Mouse (Mus musculus): ENCODE results near the gene Gucd1. TPM values are rescaled to one million over a fixed set of nuclear protein-coding genes. Genes with fewer than 3 reads are reported as not detected.

Gene Gucd1
- total RNA-seq, 1 experiment: 11.5 TPM

DNA sequence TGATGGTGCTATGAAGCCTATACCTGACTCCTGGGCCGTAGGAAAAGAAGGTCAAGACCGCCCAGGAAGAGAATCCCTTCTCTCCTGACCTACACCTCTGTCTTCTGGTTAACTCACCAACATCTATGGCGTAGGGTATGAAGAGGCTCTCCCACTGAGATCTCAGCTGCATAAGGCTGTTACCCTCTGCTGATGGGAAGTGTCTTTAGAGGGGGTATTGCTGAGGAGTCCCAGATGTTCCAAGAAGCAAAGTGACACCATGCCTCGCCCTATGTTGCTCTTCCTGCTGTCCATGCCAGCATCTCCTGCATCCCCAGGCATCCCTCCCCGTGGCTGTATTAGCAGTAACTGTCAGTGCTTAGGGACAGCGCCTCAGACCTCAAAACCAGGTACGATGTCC, 178.4 kb downstream of the Gucd1 start:
- Histone ChIP-seq H3K36me3 (ENCODE audit: control insufficient read depth, insufficient read depth, low read length, poor library complexity, severe bottlenecking) (no peaks in the 10 kb centered on the region), H3K4me3 (ENCODE audit: insufficient read depth in 1 of 2, low read depth in 1 of 2, low read length in 2 of 2, poor library complexity in 1 of 2, severe bottlenecking in 1 of 2) (no peak overlapping the region), H3K4me1 (ENCODE audit: control insufficient read depth in 2 of 2, insufficient read depth in 2 of 2, low read length in 2 of 2, poor library complexity in 1 of 2) (no peaks in the 10 kb centered on the region), H3K9me3 (ENCODE audit: control insufficient read depth, insufficient read depth, low read depth, low read length) (no peaks in the 10 kb centered on the region), H3K9ac (ENCODE audit: insufficient read depth, low read depth, low read length, poor library complexity, severe bottlenecking) (no peak overlapping the region), H3K27ac (ENCODE audit: insufficient read depth, low read depth, low read length, poor library complexity, severe bottlenecking) (no peak overlapping the region)
- no peak for DNase-seq (ENCODE audit: low read depth, low spot score)
- TF ChIP-seq ZNF384 (IDR thresholded peaks at IDR 0.05; ENCODE audit: low read depth, low read length): no peak
- TF ChIP-seq ZC3H11A (IDR thresholded peaks at IDR 0.05; ENCODE audit: borderline replicate concordance, low read depth, low read length): no peak
- no peak for TF ChIP-seq CHD2 (IDR thresholded peaks at IDR 0.05; ENCODE audit: low read depth, low read length)
- no peak for TF ChIP-seq MAFK (IDR thresholded peaks at IDR 0.05; ENCODE audit: insufficient read depth, low read depth, low read length)
- no peak for TF ChIP-seq HCFC1 (IDR thresholded peaks at IDR 0.05; ENCODE audit: borderline replicate concordance, insufficient read depth, low read length)
- in situ Hi-C loops (cut with MboI; ENCODE audit: low sequenced_read_pairs in 2 of 2, unreplicated experiment in 2 of 2): no loop called here

DNA sequence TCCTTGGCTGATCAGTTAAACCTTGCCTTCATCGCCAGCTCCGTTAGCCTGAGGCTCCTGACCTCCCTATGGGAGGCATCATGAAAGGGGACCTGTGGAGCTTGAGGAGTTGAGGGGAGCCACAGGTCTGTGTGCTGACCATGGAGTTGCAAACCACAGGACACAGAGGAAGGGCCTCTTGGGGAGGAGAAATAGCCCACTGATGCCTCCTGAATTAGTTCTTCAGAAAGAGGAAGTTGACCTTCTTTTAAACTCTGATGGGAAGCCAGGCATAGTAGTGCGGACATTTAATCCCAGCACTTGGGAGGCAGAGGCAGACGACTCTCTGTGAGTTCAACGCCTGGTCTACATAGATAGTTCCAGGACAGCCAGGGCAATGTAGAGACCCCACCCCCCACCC, 178.9 kb downstream of the Gucd1 start:
- no peak overlapping the region for H3K4me3 ChIP-seq (ENCODE audit: insufficient read depth in 1 of 2, low read depth in 1 of 2, low read length in 2 of 2, poor library complexity in 1 of 2, severe bottlenecking in 1 of 2)
- H3K36me3 ChIP-seq (ENCODE audit: control insufficient read depth, insufficient read depth, low read length, poor library complexity, severe bottlenecking): no peaks in the 10 kb centered on the region
- in situ Hi-C loops (cut with MboI; ENCODE audit: low sequenced_read_pairs in 2 of 2, unreplicated experiment in 2 of 2): no loop called here
- no peaks in the 10 kb centered on the region for H3K4me1 ChIP-seq (ENCODE audit: control insufficient read depth in 2 of 2, insufficient read depth in 2 of 2, low read length in 2 of 2, poor library complexity in 1 of 2)
- no peak for DNase-seq (ENCODE audit: low read depth, low spot score)
- no peak for TF ChIP-seq ZC3H11A (IDR thresholded peaks at IDR 0.05; ENCODE audit: borderline replicate concordance, low read depth, low read length)
- no peak for TF ChIP-seq CHD2 (IDR thresholded peaks at IDR 0.05; ENCODE audit: low read depth, low read length)
- no peak for TF ChIP-seq MAFK (IDR thresholded peaks at IDR 0.05; ENCODE audit: insufficient read depth, low read depth, low read length)
- TF ChIP-seq HCFC1 (IDR thresholded peaks at IDR 0.05; ENCODE audit: borderline replicate concordance, insufficient read depth, low read length): no peak
- no peak for TF ChIP-seq ZNF384 (IDR thresholded peaks at IDR 0.05; ENCODE audit: low read depth, low read length)
- no peak overlapping the region for H3K9ac ChIP-seq (ENCODE audit: insufficient read depth, low read depth, low read length, poor library complexity, severe bottlenecking)
- no peaks in the 10 kb centered on the region for H3K9me3 ChIP-seq (ENCODE audit: control insufficient read depth, insufficient read depth, low read depth, low read length)
- H3K27ac ChIP-seq (ENCODE audit: insufficient read depth, low read depth, low read length, poor library complexity, severe bottlenecking): no peak overlapping the region

DNA sequence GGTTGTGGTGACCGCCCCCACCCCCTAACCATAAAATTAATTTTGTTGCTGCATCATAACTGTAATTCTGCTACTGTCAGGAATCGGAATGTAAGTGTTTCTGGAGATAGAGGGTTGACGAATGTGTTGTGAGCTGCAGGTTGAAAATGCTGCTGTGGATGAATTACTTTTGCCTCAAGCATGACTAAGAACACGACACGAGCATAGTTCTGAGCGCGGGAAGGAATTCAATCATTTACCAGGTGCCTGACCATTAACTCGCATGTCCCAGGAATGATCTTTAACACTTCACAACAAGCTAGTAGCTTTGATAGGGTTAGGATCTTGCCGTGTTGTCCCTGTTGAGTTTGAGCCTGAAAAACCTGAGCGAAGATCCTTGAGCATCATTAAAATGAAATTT, 180.5 kb downstream of the Gucd1 start:
- H3K9ac ChIP-seq (ENCODE audit: insufficient read depth, low read depth, low read length, poor library complexity, severe bottlenecking): no peak overlapping the region
- H3K4me3 ChIP-seq (ENCODE audit: insufficient read depth in 1 of 2, low read depth in 1 of 2, low read length in 2 of 2, poor library complexity in 1 of 2, severe bottlenecking in 1 of 2): no peak overlapping the region
- no peak for DNase-seq (ENCODE audit: low read depth, low spot score)
- no peaks in the 10 kb centered on the region for H3K9me3 ChIP-seq (ENCODE audit: control insufficient read depth, insufficient read depth, low read depth, low read length)
- peaks cover 0 to 4% of the 10 kb centered on the region in 2 experiments; a peak in 1 of 4 replicates for H3K4me1 ChIP-seq (ENCODE audit: control insufficient read depth in 2 of 2, insufficient read depth in 2 of 2, low read length in 2 of 2, poor library complexity in 1 of 2)
- no peak for TF ChIP-seq HCFC1 (IDR thresholded peaks at IDR 0.05; ENCODE audit: borderline replicate concordance, insufficient read depth, low read length)
- no peak for TF ChIP-seq MAFK (IDR thresholded peaks at IDR 0.05; ENCODE audit: insufficient read depth, low read depth, low read length)
- no peak for TF ChIP-seq ZNF384 (IDR thresholded peaks at IDR 0.05; ENCODE audit: low read depth, low read length)
- TF ChIP-seq ZC3H11A (IDR thresholded peaks at IDR 0.05; ENCODE audit: borderline replicate concordance, low read depth, low read length): no peak
- no peak for TF ChIP-seq CHD2 (IDR thresholded peaks at IDR 0.05; ENCODE audit: low read depth, low read length)
- in situ Hi-C loops (cut with MboI; ENCODE audit: low sequenced_read_pairs in 2 of 2, unreplicated experiment in 2 of 2): no loop called here
- H3K36me3 ChIP-seq (ENCODE audit: control insufficient read depth, insufficient read depth, low read length, poor library complexity, severe bottlenecking): no peaks in the 10 kb centered on the region
- no peak overlapping the region for H3K27ac ChIP-seq (ENCODE audit: insufficient read depth, low read depth, low read length, poor library complexity, severe bottlenecking)

- no peaks in the 10 kb centered on the region for H3K9me3 ChIP-seq (ENCODE audit: control insufficient read depth, insufficient read depth, low read depth, low read length)
- DNase-seq (ENCODE audit: low read depth, low spot score): no peak
- H3K4me1 ChIP-seq (ENCODE audit: control insufficient read depth in 2 of 2, insufficient read depth in 2 of 2, low read length in 2 of 2, poor library complexity in 1 of 2): peaks cover 0 to 4% of the 10 kb centered on the region in 2 experiments; a peak in 1 of 4 replicates
- in situ Hi-C loops (cut with MboI; ENCODE audit: low sequenced_read_pairs in 2 of 2, unreplicated experiment in 2 of 2): no loop called here
- no peaks in the 10 kb centered on the region for H3K36me3 ChIP-seq (ENCODE audit: control insufficient read depth, insufficient read depth, low read length, poor library complexity, severe bottlenecking)
- no peak overlapping the region for H3K9ac ChIP-seq (ENCODE audit: insufficient read depth, low read depth, low read length, poor library complexity, severe bottlenecking)
- H3K27ac ChIP-seq (ENCODE audit: insufficient read depth, low read depth, low read length, poor library complexity, severe bottlenecking): no peak overlapping the region
- H3K4me3 ChIP-seq (ENCODE audit: insufficient read depth in 1 of 2, low read depth in 1 of 2, low read length in 2 of 2, poor library complexity in 1 of 2, severe bottlenecking in 1 of 2): no peak overlapping the region
- TF ChIP-seq MAFK (IDR thresholded peaks at IDR 0.05; ENCODE audit: insufficient read depth, low read depth, low read length): no peak
- TF ChIP-seq CHD2 (IDR thresholded peaks at IDR 0.05; ENCODE audit: low read depth, low read length): no peak
- TF ChIP-seq ZNF384 (IDR thresholded peaks at IDR 0.05; ENCODE audit: low read depth, low read length): no peak
- no peak for TF ChIP-seq ZC3H11A (IDR thresholded peaks at IDR 0.05; ENCODE audit: borderline replicate concordance, low read depth, low read length)
- no peak for TF ChIP-seq HCFC1 (IDR thresholded peaks at IDR 0.05; ENCODE audit: borderline replicate concordance, insufficient read depth, low read length)
Observed at GRCm38 (mm10) chr10:75335075-75335474, 182.7 kb downstream of the Gucd1 start.

- Histone ChIP-seq H3K9ac (ENCODE audit: insufficient read depth, low read depth, low read length, poor library complexity, severe bottlenecking) (no peak overlapping the region), H3K27ac (ENCODE audit: insufficient read depth, low read depth, low read length, poor library complexity, severe bottlenecking) (no peak overlapping the region), H3K4me1 (ENCODE audit: control insufficient read depth in 2 of 2, insufficient read depth in 2 of 2, low read length in 2 of 2, poor library complexity in 1 of 2) (peaks cover 0 to 4% of the 10 kb centered on the region in 2 experiments; a peak in 1 of 4 replicates), H3K36me3 (ENCODE audit: control insufficient read depth, insufficient read depth, low read length, poor library complexity, severe bottlenecking) (no peaks in the 10 kb centered on the region), H3K9me3 (ENCODE audit: control insufficient read depth, insufficient read depth, low read depth, low read length) (no peaks in the 10 kb centered on the region), H3K4me3 (ENCODE audit: insufficient read depth in 1 of 2, low read depth in 1 of 2, low read length in 2 of 2, poor library complexity in 1 of 2, severe bottlenecking in 1 of 2) (no peak overlapping the region)
- DNase-seq (ENCODE audit: low read depth, low spot score): no peak
- in situ Hi-C loops (cut with MboI; ENCODE audit: low sequenced_read_pairs in 2 of 2, unreplicated experiment in 2 of 2): no loop called here
- TF ChIP-seq CHD2 (IDR thresholded peaks at IDR 0.05; ENCODE audit: low read depth, low read length) (no peak), ZC3H11A (IDR thresholded peaks at IDR 0.05; ENCODE audit: borderline replicate concordance, low read depth, low read length) (no peak), MAFK (IDR thresholded peaks at IDR 0.05; ENCODE audit: insufficient read depth, low read depth, low read length) (no peak), ZNF384 (IDR thresholded peaks at IDR 0.05; ENCODE audit: low read depth, low read length) (no peak), HCFC1 (IDR thresholded peaks at IDR 0.05; ENCODE audit: borderline replicate concordance, insufficient read depth, low read length) (no peak)
Observed at GRCm38 (mm10) chr10:75334175-75334574, 183.6 kb downstream of the Gucd1 start.
